Mouse (Mus musculus) spleen, postnatal 10 days (tissue): ENCODE results near the gene Phtf2.

Source experiments
- DNase-seq, 2 experiments: peaks; one replicate each; pipeline ENCODE4 v3.0.0; 2021 to 2022; ENCODE audit warnings: low spot score in 2 of 2

Gene Phtf2

GRCm38 (mm10) chr5:20881915-20882800 is at the start of gene Phtf2, which contains the start of gene Tmem60:
Gene Phtf2 (minus strand): TSS chr5:20882124.
Gene Tmem60 (plus strand): TSS chr5:20882191.
- DNase-seq: peak; percentile 96 to 99

- no peak for DNase-seq
Observed at GRCm38 (mm10) chr5:20931300-20931699, 49.4 kb upstream of the Phtf2 start.

GRCm38 (mm10) chr5:20930430-20930829 is 48.5 kb upstream of the Phtf2 start:
- DNase-seq: no peak

- DNase-seq: no peak
Observed at GRCm38 (mm10) chr5:20929669-20930151, 47.8 kb upstream of the Phtf2 start.

- DNase-seq: no peak
Observed at GRCm38 (mm10) chr5:20925451-20925850, 43.5 kb upstream of the Phtf2 start.

GRCm38 (mm10) chr5:20924608-20925007 is 42.7 kb upstream of the Phtf2 start:
- DNase-seq: no peak

- no peak for DNase-seq
Observed at GRCm38 (mm10) chr5:20919566-20919965, 37.6 kb upstream of the Phtf2 start.

GRCm38 (mm10) chr5:20918967-20919366 is 37.0 kb upstream of the Phtf2 start:
- no peak for DNase-seq

GRCm38 (mm10) chr5:20913372-20914275 is 31.7 kb upstream of the Phtf2 start:
- DNase-seq: peak; percentile 46 to 75

- no peak for DNase-seq
Observed at GRCm38 (mm10) chr5:20911741-20912140, 29.8 kb upstream of the Phtf2 start.

GRCm38 (mm10) chr5:20906191-20906590 is 24.3 kb upstream of the Phtf2 start:
- no peak for DNase-seq

GRCm38 (mm10) chr5:20905437-20905836 is 23.5 kb upstream of the Phtf2 start:
- no peak for DNase-seq

- no peak for DNase-seq
Observed at GRCm38 (mm10) chr5:20904647-20905046, 22.7 kb upstream of the Phtf2 start.

GRCm38 (mm10) chr5:20897446-20898167 is 15.7 kb upstream of the Phtf2 start:
- DNase-seq: no peak

- DNase-seq: no peak
Observed at GRCm38 (mm10) chr5:20884036-20884620, 2.2 kb upstream of the Phtf2 start.

GRCm38 (mm10) chr5:20880797-20881775 is 838 bp downstream of the Phtf2 start:
- DNase-seq: peak; percentile 64 to 68

- DNase-seq: no peak
Observed at GRCm38 (mm10) chr5:20880386-20880785, 1.5 kb downstream of the Phtf2 start.

GRCm38 (mm10) chr5:20876934-20877426 is 4.9 kb downstream of the Phtf2 start:
- no peak for DNase-seq

GRCm38 (mm10) chr5:20873146-20873545 is 8.8 kb downstream of the Phtf2 start:
- DNase-seq: no peak
